ENCODE assay signal across 8 mouse cellular contexts in genomic region chr5:36397837-36398282, GRCm38 (mm10). TPM values are rescaled to one million over a fixed set of nuclear protein-coding genes. Genes with fewer than 3 reads are reported as not detected.
DNase-seq lines count a peak whose midpoint lies in the region; ATAC-seq lines count a peak whose summit lies in the region.

Sorcs2 (minus strand) TSS chr5:36398139.

- H3K9me3 ChIP-seq in embryonic facial prominence, embryonic 11.5 days (replicated peaks; ENCODE audit: control insufficient read depth, low read length), result no peaks in the 10 kb centered on the region
- H3K9me3 ChIP-seq in limb, embryonic 11.5 days (ENCODE audit: control insufficient read depth, low read length), result no peaks in the 10 kb centered on the region; the same call in 1 of the 2 replicates
- no peaks in the 10 kb centered on the region for H3K9me3 ChIP-seq in midbrain, embryonic 13.5 days

- 0% methylated on average over 37 of the region's 45 CpGs for WGBS in embryonic facial prominence, embryonic 11.5 days
- WGBS in limb, embryonic 11.5 days, result under 1% methylated on average over 33 of the region's 45 CpGs
- WGBS in midbrain, embryonic 13.5 days, result under 1% methylated on average over 41 of the region's 45 CpGs

- H3K4me1 ChIP-seq in embryonic facial prominence, embryonic 11.5 days (ENCODE audit: control insufficient read depth, insufficient read depth, low read length), result no peaks in the 10 kb centered on the region
- H3K4me1 ChIP-seq in limb, embryonic 11.5 days (ENCODE audit: control insufficient read depth, insufficient read depth, low read length), result peaks cover 5% of the 10 kb centered on the region; the same call in 1 of the 2 replicates
- peaks cover 58% of the 10 kb centered on the region for H3K4me1 ChIP-seq in midbrain, embryonic 13.5 days (replicated peaks)

- H3K9ac ChIP-seq in embryonic facial prominence, embryonic 11.5 days (replicated peaks; ENCODE audit: low read length), result peak within 1 kb of the TSS; percentile 84
- peak within 1 kb of the TSS; percentile 88 for H3K9ac ChIP-seq in limb, embryonic 11.5 days (ENCODE audit: low read length)
- peak within 1 kb of the TSS; percentile 94 for H3K9ac ChIP-seq in midbrain, embryonic 13.5 days (replicated peaks)

- no peaks in the 10 kb centered on the region for H3K36me3 ChIP-seq in embryonic facial prominence, embryonic 11.5 days (replicated peaks; ENCODE audit: control insufficient read depth, insufficient read depth, low read depth, low read length)
- H3K36me3 ChIP-seq in limb, embryonic 11.5 days (ENCODE audit: control insufficient read depth, insufficient read depth, low read length), result no peaks in the 10 kb centered on the region
- H3K36me3 ChIP-seq in midbrain, embryonic 13.5 days, result no peaks in the 10 kb centered on the region

- peaks cover 2% of the 10 kb centered on the region; the same call in 1 of the 2 replicates for H3K27me3 ChIP-seq in embryonic facial prominence, embryonic 11.5 days (ENCODE audit: control insufficient read depth, insufficient read depth, low read length)
- H3K27me3 ChIP-seq in limb, embryonic 11.5 days (ENCODE audit: control insufficient read depth, insufficient read depth, low read length), result no peaks in the 10 kb centered on the region
- peaks cover 22% of the 10 kb centered on the region for H3K27me3 ChIP-seq in midbrain, embryonic 13.5 days

- peak; percentile 92 for DNase-seq in adrenal gland, postnatal 10 days
- DNase-seq in embryonic facial prominence, embryonic 11.5 days (ENCODE audit: low spot score), result peak; percentile 91
- DNase-seq in heart, adult 18-20 months, result peak; percentile 82 to 85
- peak; percentile 85 for DNase-seq in kidney, adult 18-20 months
- DNase-seq in limb, embryonic 11.5 days (ENCODE audit: low spot score), result peak; percentile 93
- peak; percentile 37 for DNase-seq in spleen, adult 12 weeks (ENCODE audit: low spot score)
- no peak for DNase-seq in c-Kit-positive CD71-positive TER-119-positive erythroid progenitor cells, embryonic 14.5 days (ENCODE audit: low spot score)

- H3K27ac ChIP-seq in embryonic facial prominence, embryonic 11.5 days (replicated peaks; ENCODE audit: low read depth, low read length), result no peak within 1 kb of the TSS
- H3K27ac ChIP-seq in limb, embryonic 11.5 days (replicated peaks; ENCODE audit: low read depth, low read length), result 0 out of 2 replicates have a peak within 1 kb of the TSS, but pooled peaks have one; percentile 36
- H3K27ac ChIP-seq in midbrain, embryonic 13.5 days, result peak within 1 kb of the TSS; percentile 74

- H3K4me2 ChIP-seq in embryonic facial prominence, embryonic 11.5 days (ENCODE audit: low read depth, low read length), result peak within 1 kb of the TSS; percentile 100
- peak within 1 kb of the TSS; percentile 99 for H3K4me2 ChIP-seq in limb, embryonic 11.5 days (ENCODE audit: low read depth, severe bottlenecking)
- peak within 1 kb of the TSS; percentile 93 for H3K4me2 ChIP-seq in midbrain, embryonic 13.5 days (replicated peaks)

- ATAC-seq in embryonic facial prominence, embryonic 11.5 days (replicated peaks; ENCODE audit: insufficient number of reproducible peaks, low FRiP score, low TSS enrichment, low read depth), result peak; percentile 63
- peak; percentile 71; the same call in 1 of the 2 replicates for ATAC-seq in limb, embryonic 11.5 days (ENCODE audit: insufficient number of reproducible peaks, low FRiP score, low TSS enrichment, low read depth)
- peak; percentile 88 for ATAC-seq in midbrain, embryonic 13.5 days

- peak within 1 kb of the TSS; percentile 73 for H3K4me3 ChIP-seq in embryonic facial prominence, embryonic 11.5 days (ENCODE audit: low read depth, low read length)
- peak within 1 kb of the TSS; percentile 68 for H3K4me3 ChIP-seq in limb, embryonic 11.5 days (ENCODE audit: low read depth, low read length)
- H3K4me3 ChIP-seq in midbrain, embryonic 13.5 days (replicated peaks), result peak within 1 kb of the TSS; percentile 81

RNA-seq across cellular contexts. Expression of gene Sorcs2, which starts in this region (rescaled TPM):
- total RNA-seq in adrenal gland, postnatal 10 days (2021), result 10 to 100 TPM; 11.4 to 14.6 TPM
- 4.6 and 6.4 TPM in 2 replicates for polyA plus RNA-seq in embryonic facial prominence, embryonic 11.5 days (2014; fragmentation: Nextera tagmentation; extraction: Ambion mirVana)
- 10 to 100 TPM in 1 of 2 experiments, 1 to 10 TPM in 1; 8.2 to 11.0 TPM for total RNA-seq in heart, adult 18-20 months (2021)
- polyA plus RNA-seq in limb, embryonic 11.5 days (2014; fragmentation: Nextera tagmentation; extraction: Ambion mirVana), result 6.4 and 8.3 TPM in 2 replicates
- 16.3 and 17.4 TPM in 2 replicates for polyA plus RNA-seq in midbrain, embryonic 13.5 days (2015; fragmentation: Nextera tagmentation; extraction: Ambion mirVana)
